Mouse (Mus musculus) small intestine, adult 2 months (tissue): ENCODE data around the gene Usp11.

Experiments
- CTCF ChIP-seq: fragments of 200-500 bp; IDR thresholded peaks from 2 replicates; pipeline ENCODE4 v1.5.1; 2012; ENCODE audit warnings: low read depth, mild to moderate bottlenecking, control low read depth, inconsistent platforms, low read length, moderate library complexity, mixed read lengths; ENCODE audit not compliant: insufficient replicate concordance, insufficient read length; ENCODE audit errors: extremely low read depth
- POLR2A ChIP-seq: fragments of 200-500 bp; IDR thresholded peaks from 2 replicates; pipeline ENCODE4 v1.6.1; 2012; ENCODE audit warnings: low read depth, mild to moderate bottlenecking, control low read depth, inconsistent platforms, low read length, moderate library complexity

- TF ChIP-seq CTCF (no peak), POLR2A (no peak)
These were observed 11.1 kb upstream of the Usp11 start for GRCm38 (mm10) chrX:20692616-20693015.
